Mouse (Mus musculus): ENCODE data around the gene Socs3.

DNA sequence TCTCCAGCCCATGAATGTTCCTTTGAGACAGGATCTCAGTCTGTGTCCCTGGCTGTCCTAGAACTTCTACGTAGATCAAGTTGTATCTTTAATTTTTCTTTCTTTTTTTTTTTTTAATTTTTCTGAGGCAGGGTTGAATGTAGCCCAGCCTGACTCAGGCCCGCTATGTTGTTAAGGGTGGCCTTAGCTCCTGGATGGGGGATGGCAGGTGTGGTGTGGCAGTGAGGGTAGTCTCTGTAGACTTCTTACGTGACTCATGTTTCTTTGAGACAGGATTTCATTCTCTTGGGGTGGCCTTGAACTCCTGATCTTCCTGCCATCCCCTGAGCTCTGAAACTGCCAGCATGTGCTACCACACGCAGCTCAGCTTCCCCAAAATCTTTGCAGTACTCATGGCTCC, 19.4 kb upstream of the Socs3 start:
- no peak for TF ChIP-seq CTCF (conservative IDR thresholded peaks at IDR 0.05; ENCODE audit: insufficient read depth, insufficient read length, low read depth, low read length)
- no peak for TF ChIP-seq POLR2A (IDR thresholded peaks at IDR 0.05; ENCODE audit: low read depth, low read length)

Data from kidney, adult 2 months (tissue).